Mouse (Mus musculus) liver, adult 2 months (tissue): ENCODE data around the gene Tex14.

Source experiments
- CTCF ChIP-seq: fragments of 200-500 bp; IDR thresholded peaks from 2 replicates; pipeline ENCODE4 v1.5.1; 2011; ENCODE audit warnings: low read depth, low read length, control low read depth
- POLR2A ChIP-seq: fragments of 200-500 bp; IDR thresholded peaks from 2 replicates; pipeline ENCODE4 v1.6.1; 2011; ENCODE audit warnings: low read length, control low read depth; ENCODE audit not compliant: insufficient read depth; ENCODE audit errors: extremely low read depth

- TF ChIP-seq CTCF (0 out of 2 replicates have a peak, but pooled peaks have one; percentile 4), POLR2A (no peak)
These were observed 123.1 kb downstream of the Tex14 start for GRCm38 (mm10) chr11:87527990-87528389.
